21 mouse cellular contexts compared by ENCODE assay signal in genomic region chr8:11257079-11258017, GRCm38 (mm10). TPM values are rescaled to one million over a fixed set of nuclear protein-coding genes. Genes with fewer than 3 reads are reported as not detected.
DNase-seq lines count a peak whose midpoint lies in the region; ATAC-seq and TF ChIP-seq lines count a peak whose summit lies in the region.
"Had no signal": no experiment of that assay in that cellular context is flagged by ENCODE, and none has a peak within 500 bp of the region (broad histone marks: within the 10 kb centered on the region; RNA-seq: fewer than 3 reads in every experiment).

No protein-coding gene starts in this region.

- H3K27me3 ChIP-seq in intestine, embryonic 15.5 days (replicated peaks) = no peaks in the 10 kb centered on the region
- H3K27me3 ChIP-seq in intestine, postnatal 0 days (replicated peaks; ENCODE audit: control insufficient read depth, insufficient read depth, low read length) = no peaks in the 10 kb centered on the region
- H3K27me3 ChIP-seq in lung, embryonic 16.5 days (ENCODE audit: control insufficient read depth, insufficient read depth, low read depth, low read length) = no peaks in the 10 kb centered on the region
- H3K27me3 ChIP-seq in stomach, embryonic 15.5 days (replicated peaks) = no peaks in the 10 kb centered on the region
- H3K27me3 ChIP-seq in midbrain, postnatal 0 days (ENCODE audit: insufficient read depth, low read length) = no peaks in the 10 kb centered on the region
- H3K27me3 ChIP-seq: embryonic facial prominence, embryonic 13.5 days; limb, embryonic 15.5 days had no signal

- TF ChIP-seq CTCF in intestine, postnatal 0 days (IDR thresholded peaks at IDR 0.05; ENCODE audit: low read depth) = no peak
- TF ChIP-seq CTCF in midbrain, postnatal 0 days (IDR thresholded peaks at IDR 0.05) = no peak

- peaks cover 34% of the 10 kb centered on the region for H3K4me1 ChIP-seq in intestine, embryonic 15.5 days (replicated peaks)
- 0 out of 2 replicates have a peak, but pooled peaks cover 4% of the 10 kb centered on the region for H3K4me1 ChIP-seq in intestine, postnatal 0 days (replicated peaks; ENCODE audit: control insufficient read depth, insufficient read depth, low read length)
- peaks cover 56% of the 10 kb centered on the region for H3K4me1 ChIP-seq in lung, embryonic 16.5 days (replicated peaks; ENCODE audit: control insufficient read depth, insufficient read depth, low read length)
- H3K4me1 ChIP-seq in stomach, embryonic 15.5 days = peaks cover 24% of the 10 kb centered on the region
- no peaks in the 10 kb centered on the region for H3K4me1 ChIP-seq in midbrain, postnatal 0 days (ENCODE audit: insufficient read depth, low read length)

- 68% methylated on average over 13 of the region's 13 CpGs for WGBS in intestine, embryonic 15.5 days
- 60% methylated on average over 13 of the region's 13 CpGs for WGBS in intestine, postnatal 0 days
- WGBS in lung, embryonic 16.5 days = 45% methylated on average over 13 of the region's 13 CpGs
- 69% methylated on average over 13 of the region's 13 CpGs for WGBS in stomach, embryonic 15.5 days
- 79% methylated on average over 13 of the region's 13 CpGs for WGBS in midbrain, postnatal 0 days

- H3K4me2 ChIP-seq in intestine, embryonic 15.5 days (replicated peaks) = no peak overlapping the region
- H3K4me2 ChIP-seq in intestine, postnatal 0 days (replicated peaks; ENCODE audit: low read depth) = no peak overlapping the region
- no peak overlapping the region for H3K4me2 ChIP-seq in lung, embryonic 16.5 days (ENCODE audit: low read depth, low read length)
- no peak overlapping the region for H3K4me2 ChIP-seq in stomach, embryonic 15.5 days
- no peak overlapping the region for H3K4me2 ChIP-seq in midbrain, postnatal 0 days (ENCODE audit: low read depth, low read length, poor library complexity, severe bottlenecking)
- H3K4me2 ChIP-seq: embryonic facial prominence, embryonic 13.5 days; hindbrain, embryonic 14.5 days; limb, embryonic 15.5 days had no signal

- H3K36me3 ChIP-seq in intestine, embryonic 15.5 days = no peaks in the 10 kb centered on the region
- H3K36me3 ChIP-seq in intestine, postnatal 0 days (ENCODE audit: control insufficient read depth, insufficient read depth) = no peaks in the 10 kb centered on the region
- H3K36me3 ChIP-seq in lung, embryonic 16.5 days (ENCODE audit: control insufficient read depth, insufficient read depth, low read length) = no peaks in the 10 kb centered on the region
- no peaks in the 10 kb centered on the region for H3K36me3 ChIP-seq in stomach, embryonic 15.5 days
- H3K36me3 ChIP-seq in midbrain, postnatal 0 days (ENCODE audit: insufficient read depth, low read length) = no peaks in the 10 kb centered on the region
- H3K36me3 ChIP-seq: embryonic facial prominence, embryonic 13.5 days; forebrain, embryonic 10.5 days; limb, embryonic 15.5 days; midbrain, embryonic 10.5 days had no signal

- no peak overlapping the region for H3K4me3 ChIP-seq in intestine, embryonic 15.5 days (replicated peaks)
- H3K4me3 ChIP-seq in intestine, postnatal 0 days (ENCODE audit: low read depth, low read length) = no peak overlapping the region
- H3K4me3 ChIP-seq in lung, embryonic 16.5 days (ENCODE audit: low read length) = no peak overlapping the region
- no peak overlapping the region for H3K4me3 ChIP-seq in stomach, embryonic 15.5 days (replicated peaks)
- H3K4me3 ChIP-seq in midbrain, postnatal 0 days (ENCODE audit: low read depth, low read length) = no peak overlapping the region
- H3K4me3 ChIP-seq: embryonic facial prominence, embryonic 13.5 days; forebrain, embryonic 10.5 days; limb, embryonic 15.5 days; midbrain, embryonic 10.5 days had no signal

- H3K9ac ChIP-seq in intestine, embryonic 15.5 days = no peak overlapping the region
- no peak overlapping the region for H3K9ac ChIP-seq in intestine, postnatal 0 days (ENCODE audit: low read depth, low read length)
- no peak overlapping the region for H3K9ac ChIP-seq in lung, embryonic 16.5 days (ENCODE audit: low read length)
- no peak overlapping the region for H3K9ac ChIP-seq in stomach, embryonic 15.5 days
- no peak overlapping the region for H3K9ac ChIP-seq in midbrain, postnatal 0 days (replicated peaks; ENCODE audit: low read length, poor library complexity, severe bottlenecking)
- H3K9ac ChIP-seq: embryonic facial prominence, embryonic 13.5 days; hindbrain, embryonic 14.5 days; limb, embryonic 15.5 days; liver, postnatal 0 days had no signal

- no peak for ATAC-seq in intestine, embryonic 15.5 days
- ATAC-seq in intestine, postnatal 0 days = no peak
- ATAC-seq in lung, embryonic 16.5 days (ENCODE audit: low read depth) = no peak
- no peak for ATAC-seq in stomach, embryonic 15.5 days (ENCODE audit: insufficient read depth, low FRiP score, low read depth)
- ATAC-seq in midbrain, postnatal 0 days (ENCODE audit: low FRiP score) = no peak
- ATAC-seq: liver, postnatal 0 days had no signal

- DNase-seq in adrenal gland, adult 2 months = peak; percentile 83
- DNase-seq in adrenal gland, postnatal 4 days (ENCODE audit: low spot score in 2 of 2) = no peak
- DNase-seq in lung, postnatal 36 days = no peak
- DNase-seq in midbrain, postnatal 0 days (ENCODE audit: low spot score) = no peak
- DNase-seq: cerebellum, adult 11-12 months; gastrocnemius, postnatal 25 days; kidney, adult 18-20 months; layer of hippocampus, adult 9-11 months; liver, postnatal 0 days; spleen, adult 18-20 months; thymus, postnatal 4 days had no signal

- H3K9me3 ChIP-seq in intestine, embryonic 15.5 days = no peaks in the 10 kb centered on the region
- H3K9me3 ChIP-seq in intestine, postnatal 0 days (ENCODE audit: control insufficient read depth) = no peaks in the 10 kb centered on the region
- H3K9me3 ChIP-seq in lung, embryonic 16.5 days (ENCODE audit: control insufficient read depth, low read length) = no peaks in the 10 kb centered on the region
- H3K9me3 ChIP-seq in stomach, embryonic 15.5 days = no peaks in the 10 kb centered on the region
- no peaks in the 10 kb centered on the region for H3K9me3 ChIP-seq in midbrain, postnatal 0 days (ENCODE audit: low read length)
- H3K9me3 ChIP-seq: embryonic facial prominence, embryonic 13.5 days; forebrain, embryonic 10.5 days; limb, embryonic 15.5 days; midbrain, embryonic 10.5 days had no signal

- 0 out of 2 replicates have a peak overlapping the region, but pooled peaks have one; percentile 1 for H3K27ac ChIP-seq in intestine, embryonic 15.5 days
- no peak overlapping the region; the same call in 1 of the 2 replicates for H3K27ac ChIP-seq in intestine, postnatal 0 days (ENCODE audit: low read depth, low read length)
- peak overlapping the region; percentile 20 for H3K27ac ChIP-seq in lung, embryonic 16.5 days (ENCODE audit: low read length)
- H3K27ac ChIP-seq in stomach, embryonic 15.5 days = peak overlapping the region; percentile 61
- H3K27ac ChIP-seq in midbrain, postnatal 0 days (ENCODE audit: low read depth, low read length) = no peak overlapping the region
- H3K27ac ChIP-seq: embryonic facial prominence, embryonic 13.5 days; forebrain, embryonic 10.5 days; hindbrain, embryonic 14.5 days; midbrain, embryonic 10.5 days had no signal

RNA-seq across cellular contexts. Expression of gene Col4a2, which starts 55.3 kb away (rescaled TPM):
- 100 to 1,000 TPM; 127 to 193 TPM for total RNA-seq in adrenal gland, adult 2 months (2021)
- polyA plus RNA-seq in adrenal gland, adult 2 months (2012; rRNA removed) = 114 and 115 TPM in 2 replicates
- 100 to 1,000 TPM; 299 to 331 TPM for total RNA-seq in adrenal gland, postnatal 4 days (2021)
- polyA plus RNA-seq in intestine, embryonic 15.5 days (2015; fragmentation: Nextera tagmentation; extraction: Ambion mirVana) = 60.2 and 61.4 TPM in 2 replicates
- polyA plus RNA-seq in intestine, postnatal 0 days (2015; fragmentation: Nextera tagmentation; extraction: Ambion mirVana) = 44.5 and 44.8 TPM in 2 replicates
- 113 and 117 TPM in 2 replicates for polyA plus RNA-seq in lung, embryonic 16.5 days (2015; fragmentation: Nextera tagmentation; extraction: Ambion mirVana)
- 72.1 and 81.2 TPM in 2 replicates for polyA plus RNA-seq in stomach, embryonic 15.5 days (2015; fragmentation: Nextera tagmentation; extraction: Ambion mirVana)
- total RNA-seq in midbrain, postnatal 0 days (2014; rRNA removed) = 92.5 and 103 TPM in 2 replicates
- polyA plus RNA-seq in midbrain, postnatal 0 days (2015; fragmentation: Nextera tagmentation; extraction: Ambion mirVana) = 30.0 and 31.3 TPM in 2 replicates
- total RNA-seq: neutrophil, adult 5-6 weeks had no signal

RNA-seq across cellular contexts. Expression of gene Col4a1, which starts 55.3 kb away (rescaled TPM):
- total RNA-seq in adrenal gland, adult 2 months (2021) = 100 to 1,000 TPM; 260 to 455 TPM
- 293 and 303 TPM in 2 replicates for polyA plus RNA-seq in adrenal gland, adult 2 months (2012; rRNA removed)
- 100 to 1,000 TPM; 580 to 619 TPM for total RNA-seq in adrenal gland, postnatal 4 days (2021)
- polyA plus RNA-seq in intestine, embryonic 15.5 days (2015; fragmentation: Nextera tagmentation; extraction: Ambion mirVana) = 161 and 170 TPM in 2 replicates
- 84.5 and 85.5 TPM in 2 replicates for polyA plus RNA-seq in intestine, postnatal 0 days (2015; fragmentation: Nextera tagmentation; extraction: Ambion mirVana)
- polyA plus RNA-seq in lung, embryonic 16.5 days (2015; fragmentation: Nextera tagmentation; extraction: Ambion mirVana) = 368 and 370 TPM in 2 replicates
- 191 and 208 TPM in 2 replicates for polyA plus RNA-seq in stomach, embryonic 15.5 days (2015; fragmentation: Nextera tagmentation; extraction: Ambion mirVana)
- total RNA-seq in midbrain, postnatal 0 days (2014; rRNA removed) = 193 and 219 TPM in 2 replicates
- 45.2 and 48.2 TPM in 2 replicates for polyA plus RNA-seq in midbrain, postnatal 0 days (2015; fragmentation: Nextera tagmentation; extraction: Ambion mirVana)
- total RNA-seq: neutrophil, adult 5-6 weeks had no signal

Comparison
In these comparisons a context has a peak if more than half of its experiments do, and no peak if none do; other contexts are left out.
1. H3K27ac ChIP-seq: peak in intestine, embryonic 15.5 days (single experiment), lung, embryonic 16.5 days (single experiment) and stomach, embryonic 15.5 days (single experiment); none in intestine, postnatal 0 days (single experiment) and midbrain, postnatal 0 days (single experiment).